Mouse (Mus musculus) liver, adult 2 months (tissue): ENCODE results near the gene Acly. TPM values are rescaled to one million over a fixed set of nuclear protein-coding genes. Genes with fewer than 3 reads are reported as not detected.
A peak's percentile ranks its signal among the peaks of the same experiment; 100 is the strongest.

Source experiments
- DNase-seq: peaks from one replicate; pipeline ENCODE4 v3.0.0-alpha.2; 2011; ENCODE audit warnings: low read depth, low spot score; ENCODE audit errors: extremely low read depth
- H3K27ac ChIP-seq: fragments of 200-500 bp; replicated peaks from 2 replicates; pipeline ENCODE4 v1.5.1; 2012; ENCODE audit warnings: low read depth, mild to moderate bottlenecking, control low read depth, inconsistent platforms, low read length; ENCODE audit not compliant: insufficient read depth
- H3K27me3 ChIP-seq: fragments of 200-500 bp; 2 replicates; pipeline ENCODE4 v1.6.1; 2012; ENCODE audit warnings: mild to moderate bottlenecking, moderate library complexity, low read length, inconsistent platforms; ENCODE audit not compliant: control insufficient read depth, insufficient read depth
- H3K36me3 ChIP-seq: fragments of 200-500 bp; 2 replicates; pipeline ENCODE4 v1.6.1; 2012; ENCODE audit warnings: low read length, inconsistent platforms; ENCODE audit not compliant: control insufficient read depth, insufficient read depth
- H3K4me1 ChIP-seq: fragments of 200-500 bp; 2 replicates; pipeline ENCODE4 v1.6.1; 2011; ENCODE audit warnings: low read length; ENCODE audit not compliant: control insufficient read depth, insufficient read depth
- H3K4me3 ChIP-seq: fragments of 200-500 bp; 2 replicates; pipeline ENCODE4 v1.5.1; 2011; ENCODE audit warnings: low read depth, mild to moderate bottlenecking, control low read depth, low read length, moderate library complexity; ENCODE audit not compliant: insufficient read depth
- H3K79me2 ChIP-seq: fragments of 200-500 bp; 2 replicates; pipeline ENCODE4 v1.6.1; 2012; ENCODE audit warnings: inconsistent platforms, mild to moderate bottlenecking, low read length, moderate library complexity; ENCODE audit not compliant: control insufficient read depth, insufficient read depth
- H3K9ac ChIP-seq: fragments of 200-500 bp; 2 replicates; pipeline ENCODE4 v1.6.1; 2012; ENCODE audit warnings: low read depth, mild to moderate bottlenecking, control low read depth, inconsistent platforms, low read length
- CTCF ChIP-seq: fragments of 200-500 bp; IDR thresholded peaks from 2 replicates; pipeline ENCODE4 v1.5.1; 2011; ENCODE audit warnings: low read depth, low read length, control low read depth
- POLR2A ChIP-seq: fragments of 200-500 bp; IDR thresholded peaks from 2 replicates; pipeline ENCODE4 v1.6.1; 2011; ENCODE audit warnings: low read length, control low read depth; ENCODE audit not compliant: insufficient read depth; ENCODE audit errors: extremely low read depth
- WGBS: fragments of 180-500 bp; shearing (Covaris S2); methylation state at CpG from one replicate; pipeline ENCODE4 v1.1.7; 2018; 5-methylcytosine and 5-hydroxymethylcytosine counted together
- polyA plus RNA-seq: library from polyadenylated mRNA; depleted of rRNA; stranded (reverse); fragments of >200 nt; gene quantifications from 2 replicates; pipeline ENCODE4 v1.2.3, GENCODE M21; 2012
- total RNA-seq: library from RNA; depleted of rRNA; stranded (reverse); fragments of >200 nt; gene quantifications from 2 replicates; pipeline ENCODE4 v1.2.3, GENCODE M21; 2014

Acly gene
- total and polyA plus RNA-seq, 2 experiments, result 124 to 205 TPM

- DNase-seq, result peak; percentile 90
- H3K4me1 ChIP-seq, result peaks cover 7% of the 10 kb centered on the region
- H3K4me3 ChIP-seq, result no peak overlapping the region
- H3K9ac ChIP-seq, result no peak overlapping the region
- H3K27ac ChIP-seq, result no peak overlapping the region
- TF ChIP-seq POLR2A (no peak), CTCF (no peak)
- no peaks in the 10 kb centered on the region for H3K79me2 ChIP-seq
- H3K27me3 ChIP-seq, result no peaks in the 10 kb centered on the region
- WGBS, result 37% methylated on average over 4 of the region's 4 CpGs
- no peaks in the 10 kb centered on the region for H3K36me3 ChIP-seq
Measured at GRCm38 (mm10) chr11:100552842-100553241, 25.0 kb upstream of the Acly start.

GRCm38 (mm10) chr11:100550101-100550500 lies 22.3 kb upstream of the Acly start:
- no peak overlapping the region for H3K9ac ChIP-seq
- H3K27ac ChIP-seq, result no peak overlapping the region
- H3K27me3 ChIP-seq, result no peaks in the 10 kb centered on the region
- H3K79me2 ChIP-seq, result no peaks in the 10 kb centered on the region
- TF ChIP-seq CTCF, result no peak
- H3K4me3 ChIP-seq, result no peak overlapping the region
- H3K36me3 ChIP-seq, result no peaks in the 10 kb centered on the region
- no peak for DNase-seq
- 72% methylated on average over 6 of the region's 6 CpGs for WGBS
- H3K4me1 ChIP-seq, result peaks cover 11% of the 10 kb centered on the region

- H3K4me3 ChIP-seq, result no peak overlapping the region
- no peaks in the 10 kb centered on the region for H3K27me3 ChIP-seq
- TF ChIP-seq CTCF (no peak), POLR2A (no peak)
- no peaks in the 10 kb centered on the region for H3K79me2 ChIP-seq
- H3K9ac ChIP-seq, result no peak overlapping the region
- no peak overlapping the region for H3K27ac ChIP-seq
- H3K36me3 ChIP-seq, result no peaks in the 10 kb centered on the region
- 89% methylated on average over 8 of the region's 8 CpGs for WGBS
- no peak for DNase-seq
- peaks cover 14% of the 10 kb centered on the region for H3K4me1 ChIP-seq
Measured at GRCm38 (mm10) chr11:100549466-100549865, 21.7 kb upstream of the Acly start.

GRCm38 (mm10) chr11:100548141-100548540 lies 20.3 kb upstream of the Acly start:
- Histone ChIP-seq H3K27me3 (no peaks in the 10 kb centered on the region), H3K79me2 (no peaks in the 10 kb centered on the region), H3K27ac (no peak overlapping the region), H3K4me1 (peaks cover 14% of the 10 kb centered on the region), H3K9ac (no peak overlapping the region), H3K4me3 (no peak overlapping the region), H3K36me3 (no peaks in the 10 kb centered on the region)
- no peak for TF ChIP-seq POLR2A
- TF ChIP-seq CTCF, result no peak
- WGBS, result 80% methylated on average over 6 of the region's 6 CpGs
- no peak for DNase-seq

GRCm38 (mm10) chr11:100546955-100547354 lies 19.2 kb upstream of the Acly start:
- Histone ChIP-seq H3K27ac (no peak overlapping the region), H3K79me2 (no peaks in the 10 kb centered on the region), H3K9ac (no peak overlapping the region), H3K4me3 (no peak overlapping the region), H3K4me1 (peaks cover 9% of the 10 kb centered on the region; the same call in 1 of the 2 replicates), H3K36me3 (no peaks in the 10 kb centered on the region), H3K27me3 (no peaks in the 10 kb centered on the region)
- no peak for TF ChIP-seq POLR2A
- TF ChIP-seq CTCF, result no peak
- no peak for DNase-seq
- 81% methylated on average over 6 of the region's 6 CpGs for WGBS

- peak overlapping the region; percentile 45 for H3K4me3 ChIP-seq
- no peaks in the 10 kb centered on the region for H3K79me2 ChIP-seq
- DNase-seq, result no peak
- H3K9ac ChIP-seq, result peak overlapping the region; percentile 54
- peak overlapping the region; percentile 33 for H3K27ac ChIP-seq
- no peaks in the 10 kb centered on the region for H3K36me3 ChIP-seq
- no peaks in the 10 kb centered on the region for H3K27me3 ChIP-seq
- WGBS, result 25% methylated on average over 7 of the region's 7 CpGs
- no peak for TF ChIP-seq CTCF
- TF ChIP-seq POLR2A, result no peak
- H3K4me1 ChIP-seq, result peaks cover 12% of the 10 kb centered on the region; the same call in 1 of the 2 replicates
Measured at GRCm38 (mm10) chr11:100545746-100546085, 17.9 kb upstream of the Acly start.
